Mouse (Mus musculus) bone marrow, adult 2 months (tissue): Measurements from ENCODE around the gene Ncoa5. TPM values are rescaled to one million over a fixed set of nuclear protein-coding genes. Genes with fewer than 3 reads are reported as not detected.

Experiments
- H3K27ac ChIP-seq: fragments of 200-500 bp; 2 replicates; pipeline ENCODE4 v1.5.1; 2012; ENCODE audit warnings: low read depth, mild to moderate bottlenecking, control low read depth, inconsistent platforms, low read length; ENCODE audit not compliant: control insufficient read depth, poor library complexity, insufficient read depth
- H3K4me1 ChIP-seq: fragments of 200-500 bp; 2 replicates; pipeline ENCODE4 v1.6.1; 2011; ENCODE audit warnings: low read length; ENCODE audit not compliant: control insufficient read depth, insufficient read depth
- H3K4me3 ChIP-seq: fragments of 200-500 bp; replicated peaks from 2 replicates; pipeline ENCODE3; 2011; ENCODE audit warnings: mild to moderate bottlenecking, low read depth, low read length, control low read depth; ENCODE audit not compliant: control insufficient read depth
- CTCF ChIP-seq: fragments of 200-500 bp; IDR thresholded peaks from 2 replicates; pipeline ENCODE4 v1.5.1; 2011; ENCODE audit warnings: low read length, control low read depth; ENCODE audit not compliant: control insufficient read depth, insufficient read depth
- POLR2A ChIP-seq: fragments of 200-500 bp; IDR thresholded peaks from 2 replicates; pipeline ENCODE4 v1.6.1; 2011; ENCODE audit warnings: low read depth, mild to moderate bottlenecking, control low read depth, low read length, borderline replicate concordance; ENCODE audit not compliant: control insufficient read depth
- WGBS: fragments of 180-500 bp; shearing (Covaris S2); methylation state at CpG from one replicate; pipeline ENCODE4 v1.1.7; 2018; 5-methylcytosine and 5-hydroxymethylcytosine counted together
- polyA plus RNA-seq: library from polyadenylated mRNA; stranded (reverse); fragments of >200 nt; gene quantifications from 2 replicates; pipeline ENCODE4 v1.2.4, GENCODE M21; 2011; ENCODE audit warnings: low replicate concordance; ENCODE audit not compliant: missing spikeins, insufficient read depth, insufficient read length

Ncoa5 gene
- polyA plus RNA-seq, 1 experiment = 30.7 TPM

DNA sequence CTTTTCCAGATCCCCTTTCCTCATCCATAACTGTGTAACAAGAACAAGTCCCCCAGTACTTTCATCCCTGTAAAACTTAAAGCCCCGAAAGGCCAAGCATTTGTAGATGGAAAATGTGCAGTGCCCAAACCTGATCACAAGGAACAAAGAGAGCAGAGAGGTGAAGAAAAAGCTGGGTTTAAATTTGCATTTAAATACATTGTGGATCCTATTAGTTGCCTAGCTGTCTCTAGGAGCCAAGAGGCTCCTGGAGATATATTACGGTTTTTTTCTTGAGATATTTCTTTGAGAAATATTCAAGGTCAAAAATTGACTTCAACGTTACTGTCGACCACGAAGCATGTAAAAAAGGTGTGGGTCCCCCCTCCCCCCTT, 378 bp upstream of the Ncoa5 start:
- Histone ChIP-seq H3K27ac (no peak overlapping the region; the same call in 1 of the 2 replicates), H3K4me3 (peak overlapping the region; percentile 87), H3K4me1 (peaks cover 3% of the 10 kb centered on the region)
- TF ChIP-seq CTCF (no peak), POLR2A (no peak)
- WGBS = 59% methylated on average over 5 of the region's 5 CpGs

DNA sequence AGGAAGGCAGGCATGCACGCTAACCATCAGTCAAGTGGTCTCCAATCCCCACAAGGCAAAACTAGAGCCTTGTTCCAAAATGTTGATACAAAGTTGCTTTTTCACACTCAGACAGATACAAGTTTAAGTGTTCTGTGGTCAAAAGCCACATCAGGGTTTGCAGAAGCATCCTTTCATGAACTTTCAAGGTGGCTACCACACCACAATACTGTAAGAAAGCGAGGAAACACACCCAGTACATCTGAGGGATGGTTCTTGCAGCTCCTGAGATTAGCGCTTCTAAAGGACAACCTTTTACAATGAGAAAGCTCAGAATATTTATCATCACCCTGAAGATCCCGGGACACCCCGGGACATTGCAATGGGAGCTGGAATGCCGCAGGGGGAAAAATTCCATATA, 1.4 kb downstream of the Ncoa5 start:
- 63% methylated on average over 6 of the region's 6 CpGs for WGBS
- no peak overlapping the region for H3K27ac ChIP-seq
- H3K4me3 ChIP-seq = no peak overlapping the region
- peaks cover 3% of the 10 kb centered on the region for H3K4me1 ChIP-seq
- TF ChIP-seq CTCF (no peak), POLR2A (no peak)

- 75% methylated on average over 3 of the region's 3 CpGs for WGBS
- peaks cover 3% of the 10 kb centered on the region for H3K4me1 ChIP-seq
- no peak overlapping the region for H3K4me3 ChIP-seq
- no peak overlapping the region for H3K27ac ChIP-seq
- TF ChIP-seq CTCF (no peak), POLR2A (no peak)
Measured at GRCm38 (mm10) chr2:165032533-165032932, 2.1 kb downstream of the Ncoa5 start.

GRCm38 (mm10) chr2:165027163-165027562, 7.5 kb downstream of the Ncoa5 start:
- Histone ChIP-seq H3K27ac (no peak overlapping the region), H3K4me1 (no peaks in the 10 kb centered on the region; the same call in 1 of the 2 replicates), H3K4me3 (no peak overlapping the region)
- TF ChIP-seq POLR2A = no peak
- no peak for TF ChIP-seq CTCF
- WGBS = 5% methylated on average over 1 of the region's 1 CpGs

GRCm38 (mm10) chr2:165020490-165020889, 14.2 kb downstream of the Ncoa5 start:
- 77% methylated on average over 3 of the region's 3 CpGs for WGBS
- TF ChIP-seq POLR2A (no peak), CTCF (no peak)
- no peak overlapping the region for H3K27ac ChIP-seq
- no peak overlapping the region for H3K4me3 ChIP-seq
- no peaks in the 10 kb centered on the region for H3K4me1 ChIP-seq

- WGBS = 35% methylated on average over 5 of the region's 5 CpGs
- Histone ChIP-seq H3K4me1 (no peaks in the 10 kb centered on the region; the same call in 1 of the 2 replicates), H3K4me3 (no peak overlapping the region), H3K27ac (no peak overlapping the region)
- TF ChIP-seq CTCF (no peak), POLR2A (no peak)
Measured at GRCm38 (mm10) chr2:165014935-165015334, 19.7 kb downstream of the Ncoa5 start.

DNA sequence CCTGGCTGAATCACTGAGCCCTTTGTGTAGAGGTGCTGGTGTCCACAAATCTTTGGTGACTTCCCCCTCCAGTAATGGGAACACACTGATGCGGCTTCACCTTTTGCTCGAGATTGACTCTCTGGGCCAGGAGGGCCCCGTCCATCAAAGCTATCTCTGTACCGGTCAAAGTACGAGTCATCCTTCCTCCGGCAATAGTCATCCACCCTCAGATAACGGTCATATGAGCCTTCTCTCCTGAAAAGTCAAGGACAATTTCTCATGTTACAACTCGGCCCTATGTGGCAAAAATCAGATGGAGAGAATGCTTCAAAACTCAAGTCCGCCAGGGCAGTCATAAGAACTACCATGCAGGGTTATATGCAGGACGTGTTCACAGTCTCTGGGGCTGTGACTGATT, 24.3 kb downstream of the Ncoa5 start:
- 88% methylated on average over 10 of the region's 10 CpGs for WGBS

GRCm38 (mm10) chr2:165009581-165009980, 25.1 kb downstream of the Ncoa5 start:
- TF ChIP-seq CTCF (no peak), POLR2A (no peak)
- WGBS = 87% methylated on average over 2 of the region's 2 CpGs
- H3K4me1 ChIP-seq = no peaks in the 10 kb centered on the region; the same call in 1 of the 2 replicates
- no peak overlapping the region for H3K27ac ChIP-seq
- H3K4me3 ChIP-seq = no peak overlapping the region

More for the DNA sequence above, 24.3 kb downstream of the Ncoa5 start:
- TF ChIP-seq CTCF (no peak), POLR2A (no peak)
- H3K27ac ChIP-seq = no peak overlapping the region
- H3K4me1 ChIP-seq = no peaks in the 10 kb centered on the region; the same call in 1 of the 2 replicates
- H3K4me3 ChIP-seq = no peak overlapping the region

GRCm38 (mm10) chr2:165009161-165009560, 25.5 kb downstream of the Ncoa5 start:
- Histone ChIP-seq H3K4me3 (no peak overlapping the region), H3K4me1 (no peaks in the 10 kb centered on the region), H3K27ac (no peak overlapping the region)
- TF ChIP-seq CTCF = no peak
- TF ChIP-seq POLR2A = no peak
- 92% methylated on average over 14 of the region's 14 CpGs for WGBS
